7 mouse cellular contexts compared by ENCODE assay signal in the genomic region with DNA sequence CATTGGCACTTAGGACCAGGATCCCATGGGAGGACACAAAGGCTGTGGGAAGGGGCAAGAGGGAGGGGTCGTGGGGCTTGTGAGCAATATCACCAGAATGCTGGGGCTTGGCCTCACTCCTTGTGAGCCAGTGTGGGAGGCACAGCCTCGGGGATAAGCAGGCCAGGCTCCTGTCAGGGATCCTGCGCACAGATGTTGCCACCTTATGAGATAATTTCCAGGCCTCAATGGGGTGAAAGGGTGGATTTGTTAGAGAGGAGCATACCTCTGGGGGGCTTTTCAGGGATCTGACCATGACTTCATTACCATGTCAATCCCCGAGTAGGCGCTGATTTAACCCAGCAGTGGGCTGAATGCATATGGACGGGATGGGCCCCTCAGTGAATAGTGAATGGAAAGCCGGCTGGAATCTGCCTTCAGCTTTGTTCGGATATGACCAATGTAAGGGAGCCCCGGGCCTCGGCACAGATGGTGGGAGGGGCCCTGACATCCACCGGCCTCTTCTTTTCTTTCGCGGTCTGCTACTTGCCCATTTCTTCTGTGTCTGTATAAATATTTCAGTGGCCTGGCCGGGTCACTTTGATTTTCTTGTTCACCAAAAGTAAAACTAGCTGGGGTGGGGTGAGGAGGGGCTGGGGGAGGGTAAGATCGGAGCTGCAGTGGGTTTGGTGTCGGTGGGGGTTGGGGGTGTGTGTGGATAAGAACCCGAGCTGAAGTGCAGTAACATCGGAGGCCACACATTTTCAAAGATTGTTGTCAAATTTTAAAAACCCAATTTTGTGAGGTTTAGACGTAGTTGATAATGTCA. TPM values are rescaled to one million over a fixed set of nuclear protein-coding genes. Genes with fewer than 3 reads are reported as not detected.
DNase-seq lines count a peak whose midpoint lies in the region; ATAC-seq and TF ChIP-seq lines count a peak whose summit lies in the region.

No protein-coding gene starts in this region.

- DNase-seq in R1 (ENCODE audit: low read depth, low spot score) = peak; percentile 90
- DNase-seq in embryo, embryonic 11.5 days (ENCODE audit: low read depth, low spot score) = peak; percentile 52
- DNase-seq in midbrain, embryonic 14.5 days = peak; percentile 81
- no peak for DNase-seq in cerebellum, postnatal 36 days
- no peak for DNase-seq in frontal cortex, postnatal 36 days (ENCODE audit: low spot score in 2 of 2)
- no peak for DNase-seq in kidney, adult 2 months

- H3K4me3 ChIP-seq in hindbrain, embryonic 12.5 days = no peak overlapping the region
- H3K4me3 ChIP-seq in midbrain, embryonic 14.5 days (replicated peaks; ENCODE audit: low read depth, low read length) = no peak overlapping the region
- no peak overlapping the region for H3K4me3 ChIP-seq in kidney, adult 2 months (ENCODE audit: insufficient read depth, low read depth, low read length)

- H3K27ac ChIP-seq in hindbrain, embryonic 12.5 days = peak overlapping the region; percentile 25
- H3K27ac ChIP-seq in midbrain, embryonic 14.5 days (replicated peaks; ENCODE audit: low read depth, low read length) = peak overlapping the region; percentile 65
- H3K27ac ChIP-seq in kidney, adult 2 months (ENCODE audit: insufficient read depth, low read depth, low read length) = no peak overlapping the region

- H3K36me3 ChIP-seq in hindbrain, embryonic 12.5 days = no peaks in the 10 kb centered on the region
- no peaks in the 10 kb centered on the region for H3K36me3 ChIP-seq in midbrain, embryonic 14.5 days (ENCODE audit: control insufficient read depth, insufficient read depth, low read length)
- no peaks in the 10 kb centered on the region for H3K36me3 ChIP-seq in kidney, adult 2 months (ENCODE audit: control insufficient read depth, insufficient read depth, low read length)

- H3K4me1 ChIP-seq in hindbrain, embryonic 12.5 days = peaks cover 43% of the 10 kb centered on the region
- peaks cover 17% of the 10 kb centered on the region for H3K4me1 ChIP-seq in midbrain, embryonic 14.5 days (ENCODE audit: control insufficient read depth, insufficient read depth, low read length)
- peaks cover 8% of the 10 kb centered on the region; the same call in 1 of the 2 replicates for H3K4me1 ChIP-seq in kidney, adult 2 months (ENCODE audit: control insufficient read depth, insufficient read depth, low read length)

- TF ChIP-seq CTCF in kidney, adult 2 months (conservative IDR thresholded peaks at IDR 0.05; ENCODE audit: insufficient read depth, insufficient read length, low read depth, low read length) = no peak

- peak overlapping the region; percentile 30; the same call in 1 of the 2 replicates for H3K4me2 ChIP-seq in hindbrain, embryonic 12.5 days (replicated peaks)
- peak overlapping the region; percentile 11 for H3K4me2 ChIP-seq in midbrain, embryonic 14.5 days (ENCODE audit: low read length)

- H3K9me3 ChIP-seq in hindbrain, embryonic 12.5 days (replicated peaks) = no peaks in the 10 kb centered on the region
- no peaks in the 10 kb centered on the region for H3K9me3 ChIP-seq in midbrain, embryonic 14.5 days (ENCODE audit: control insufficient read depth, low read length)

- TF ChIP-seq POLR2A in kidney, adult 2 months (IDR thresholded peaks at IDR 0.05; ENCODE audit: low read depth, low read length) = no peak

- peak; percentile 94 for ATAC-seq in hindbrain, embryonic 12.5 days (ENCODE audit: low FRiP score)
- ATAC-seq in midbrain, embryonic 14.5 days (ENCODE audit: low FRiP score, low TSS enrichment) = peak; percentile 86

- H3K9ac ChIP-seq in hindbrain, embryonic 12.5 days = no peak overlapping the region
- H3K9ac ChIP-seq in midbrain, embryonic 14.5 days (replicated peaks; ENCODE audit: low read length) = no peak overlapping the region

- H3K27me3 ChIP-seq in hindbrain, embryonic 12.5 days = peaks cover 2% of the 10 kb centered on the region; the same call in 1 of the 2 replicates
- H3K27me3 ChIP-seq in midbrain, embryonic 14.5 days (ENCODE audit: control insufficient read depth, insufficient read depth, low read length) = no peaks in the 10 kb centered on the region
- no peaks in the 10 kb centered on the region for H3K27me3 ChIP-seq in kidney, adult 2 months (replicated peaks; ENCODE audit: control insufficient read depth, insufficient read depth, low read length)

- WGBS in hindbrain, embryonic 12.5 days = 5% methylated on average over 19 of the region's 19 CpGs
- WGBS in midbrain, embryonic 14.5 days = 4% methylated on average over 19 of the region's 19 CpGs
- WGBS in kidney, adult 2 months = 74% methylated on average over 19 of the region's 19 CpGs

RNA-seq across cellular contexts. Expression of gene Id2, which starts 27.7 kb away (rescaled TPM):
- polyA plus RNA-seq in hindbrain, embryonic 12.5 days (2016; fragmentation: Nextera tagmentation; extraction: Ambion mirVana) = 321 and 332 TPM in 2 replicates
- polyA plus RNA-seq in midbrain, embryonic 14.5 days (2014; fragmentation: Nextera tagmentation; extraction: Ambion mirVana) = 257 and 299 TPM in 2 replicates
- polyA plus RNA-seq in kidney, adult 2 months (2012; rRNA removed) = 476 and 599 TPM in 2 replicates

Comparison
In these comparisons a context has a peak if more than half of its experiments do, and no peak if none do; other contexts are left out.
1. DNase-seq: peak in R1 (single experiment), embryo, embryonic 11.5 days (single experiment) and midbrain, embryonic 14.5 days (single experiment); none in cerebellum, postnatal 36 days (0 of 2), frontal cortex, postnatal 36 days (0 of 2) and kidney, adult 2 months (single experiment).